Mouse (Mus musculus) megakaryocyte, embryonic 14.5 days (primary cell): Measurements from ENCODE around the gene Mex3b.

ENCODE experiments used
- FLI1 ChIP-seq: IDR thresholded peaks from 2 replicates; pipeline ENCODE4 v1.6.1; 2012; ENCODE audit warnings: low read length, inconsistent platforms, mixed read lengths
- GATA1 ChIP-seq: IDR thresholded peaks from 3 replicates; pipeline ENCODE4 v1.6.1; 2012; ENCODE audit warnings: mixed read lengths, low read length, inconsistent platforms, borderline replicate concordance

GRCm38 (mm10) chr7:82864991-82865771 is 2.0 kb upstream of the Mex3b start:
- no peak for TF ChIP-seq GATA1
- TF ChIP-seq FLI1 = no peak
